Mouse (Mus musculus): ENCODE data around the gene Dennd5b.

DNA sequence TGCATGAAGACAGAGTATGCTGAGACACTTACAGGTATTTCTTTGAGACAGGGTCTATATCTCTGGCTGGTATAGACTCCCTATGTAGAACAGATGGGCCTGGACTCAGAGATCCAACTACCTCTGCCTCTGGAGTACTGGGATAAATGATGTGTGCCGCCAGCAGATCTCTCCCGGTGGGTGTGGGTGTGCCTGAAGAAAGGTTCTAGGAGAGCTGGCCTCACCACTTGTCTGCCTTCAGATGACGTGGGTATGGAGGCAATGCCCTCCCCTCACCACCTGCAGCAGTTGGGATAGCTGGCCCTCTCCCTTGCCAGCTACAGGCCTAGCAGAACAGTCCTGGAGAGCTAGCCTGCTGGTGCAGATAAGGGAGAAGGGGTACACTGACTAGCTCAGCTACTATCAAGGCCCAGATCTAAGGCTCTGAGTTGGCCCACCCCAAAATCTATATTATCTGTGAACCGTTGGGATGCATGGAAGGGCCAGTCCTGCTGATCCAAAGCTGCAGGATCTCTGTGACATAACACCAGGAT is 30.8 kb downstream of the Dennd5b start:
- TF ChIP-seq POLR2A (IDR thresholded peaks at IDR 0.05; ENCODE audit: low read depth, low read length) = no peak
- no peak for TF ChIP-seq CTCF (IDR thresholded peaks at IDR 0.05; ENCODE audit: borderline replicate concordance, insufficient read depth, low read length)

Data from embryonic fibroblast, embryonic 13.5 days (primary cell).